Mouse (Mus musculus): ENCODE measurements at regions not wholly inside any gene's neighbourhood (a gene's known extent, or its start where the extent isn't known, plus 50 kb on each side); places are given as distances from the start of the nearest gene placed in this dataset.

DNA sequence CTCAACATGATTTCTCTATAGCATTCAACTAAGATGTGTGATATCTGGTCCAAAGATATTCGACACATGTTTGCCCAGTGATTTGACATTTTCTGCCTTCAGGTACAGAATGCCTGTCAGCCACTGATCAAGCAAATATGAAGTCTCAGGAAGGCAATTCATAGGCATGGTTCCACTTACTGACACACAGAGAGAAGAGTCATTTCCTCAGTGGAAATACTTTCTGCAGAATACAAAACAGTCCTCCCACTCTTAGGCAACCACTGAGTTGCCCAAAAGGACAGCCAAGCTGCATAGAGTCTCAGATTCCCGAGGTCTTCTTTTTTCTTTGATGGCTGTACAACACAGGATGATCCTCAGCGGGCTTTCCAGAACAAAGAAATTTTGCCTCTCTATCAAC is 110.9 kb downstream of the Ndufa4 start:
- no peak for DNase-seq

DNA sequence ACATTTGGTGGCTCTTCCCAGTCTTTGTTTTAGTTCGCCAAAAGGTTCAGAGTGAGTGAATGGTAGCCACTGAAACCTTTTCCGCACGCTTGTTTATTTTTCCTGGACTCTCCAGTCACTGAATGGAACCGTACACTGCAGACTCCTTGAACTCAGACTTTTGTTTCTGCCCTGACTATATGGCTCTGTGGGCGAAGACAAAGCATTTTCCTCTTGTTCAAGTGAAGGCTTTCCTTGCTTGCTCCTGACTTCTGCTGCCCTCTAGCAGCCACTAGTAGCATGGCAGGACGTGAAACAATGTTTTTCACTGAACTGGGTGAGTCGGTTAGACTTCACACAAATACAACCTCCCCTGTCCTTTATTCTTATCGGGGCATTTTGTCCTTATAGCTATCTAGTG is 113.9 kb downstream of the Ndufa4 start:
- peak; percentile 51 for DNase-seq

DNA sequence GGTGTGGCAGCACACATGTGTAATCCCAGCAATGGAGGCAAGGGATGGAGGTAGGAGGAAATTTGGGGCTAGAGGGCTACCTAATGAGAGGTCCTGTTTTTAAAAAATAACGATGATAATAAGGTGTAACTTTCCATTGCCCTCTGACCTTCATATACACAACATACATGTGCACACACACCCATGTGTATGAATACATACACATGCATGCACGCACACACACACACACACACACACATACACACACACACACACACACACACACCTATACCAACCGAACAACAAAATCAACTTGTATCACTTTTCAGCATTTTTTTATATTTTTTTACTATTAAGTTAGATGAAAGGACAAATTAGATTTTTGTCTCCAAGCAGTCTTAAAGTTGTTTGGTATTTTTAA is 115.1 kb downstream of the Ndufa4 start:
- no peak for DNase-seq

DNA sequence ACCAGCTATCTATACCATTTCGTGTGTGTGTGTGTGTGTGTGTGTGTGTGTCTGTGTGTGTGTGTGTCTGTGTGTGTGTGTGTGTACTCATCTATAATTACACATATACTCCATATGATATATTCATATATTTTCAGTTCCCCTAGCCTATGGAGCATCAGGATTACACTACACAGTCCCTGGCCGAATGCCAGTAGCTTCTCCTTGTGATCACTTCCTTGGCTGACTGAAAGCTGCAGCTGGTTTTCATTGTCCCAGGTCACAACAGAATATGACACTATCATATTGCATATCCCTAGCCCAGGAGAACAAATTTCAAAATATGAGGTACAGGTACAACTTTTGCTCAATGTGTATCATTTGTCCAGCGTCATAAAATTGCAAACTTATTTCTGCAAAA is 116.2 kb downstream of the Ndufa4 start:
- no peak for DNase-seq

DNA sequence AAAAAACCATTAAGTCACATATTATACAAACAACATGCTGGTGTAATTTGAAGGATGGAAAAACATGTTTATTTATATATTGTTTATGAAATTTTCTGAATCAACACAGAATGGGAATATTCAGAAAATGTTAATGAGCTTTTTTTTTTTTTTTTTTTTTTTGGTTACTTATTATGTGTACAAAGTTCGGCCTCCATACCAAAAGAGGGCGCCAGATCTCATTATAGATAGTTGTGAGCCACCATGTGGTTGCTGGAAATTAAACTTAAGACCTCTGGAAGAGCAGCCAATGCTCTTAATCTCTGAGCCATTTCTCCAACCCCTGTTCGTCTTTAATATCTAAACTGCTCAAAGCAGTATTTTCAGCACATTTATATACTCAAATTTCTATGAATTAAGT is 133.3 kb downstream of the Ndufa4 start:
- DNase-seq, result no peak

DNA sequence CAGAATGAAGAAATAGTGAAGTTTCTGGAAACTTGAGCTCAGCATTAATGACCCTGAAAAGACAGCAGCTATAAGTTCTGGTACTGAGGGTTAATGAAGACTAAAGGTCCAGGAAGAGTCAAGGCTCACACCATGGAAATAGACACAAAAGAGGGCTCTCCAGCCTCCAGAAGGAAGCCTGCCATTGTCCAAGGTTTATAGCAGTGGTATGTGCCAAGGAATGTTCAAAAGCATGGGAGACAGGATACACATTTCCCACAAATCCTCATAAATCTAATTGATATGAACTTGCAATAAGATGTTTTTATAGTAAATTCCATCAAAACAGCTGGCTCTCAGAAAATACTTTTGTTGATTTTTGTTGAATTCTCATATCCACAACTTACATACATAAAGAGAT is 144.4 kb downstream of the Ndufa4 start:
- DNase-seq, result no peak

DNA sequence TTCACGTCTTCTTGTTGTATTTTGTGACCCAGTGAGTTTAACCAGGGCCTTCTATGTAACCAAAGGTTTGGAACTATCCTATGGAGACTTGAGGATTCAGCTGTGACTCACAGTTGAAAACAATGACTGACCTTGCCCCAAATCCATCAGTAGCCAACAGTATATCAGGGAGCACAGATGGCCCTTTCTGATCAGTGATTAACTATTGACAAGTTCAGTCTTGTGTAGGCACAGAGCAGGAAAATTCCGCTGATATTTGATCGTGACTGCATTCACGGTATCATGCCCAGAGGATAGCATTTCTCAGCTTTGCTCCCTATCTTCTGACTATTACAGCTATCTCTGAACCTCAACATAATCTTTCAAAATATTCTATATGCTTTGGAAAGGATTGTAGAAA is 169.6 kb downstream of the Ndufa4 start:
- DNase-seq, result no peak

DNA sequence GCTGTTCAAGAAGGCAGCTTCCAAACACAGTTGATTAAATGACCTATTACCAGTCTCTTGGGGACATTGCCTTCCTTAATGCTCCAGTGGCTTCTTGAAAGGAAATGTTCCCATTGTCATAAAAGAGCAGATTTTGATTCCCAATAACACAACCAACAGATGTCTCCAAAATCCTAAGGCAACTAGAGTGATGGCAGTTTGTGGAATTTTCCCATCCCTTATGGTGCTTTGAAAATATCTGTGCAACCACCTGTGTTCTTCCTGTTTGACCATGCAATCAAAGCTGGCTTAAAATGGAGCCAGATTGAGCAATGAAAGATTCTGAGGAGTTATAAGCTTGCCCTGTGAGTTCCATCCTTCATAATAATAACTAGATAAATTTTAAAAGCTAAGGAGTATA is 176.2 kb downstream of the Ndufa4 start:
- DNase-seq, result no peak

DNA sequence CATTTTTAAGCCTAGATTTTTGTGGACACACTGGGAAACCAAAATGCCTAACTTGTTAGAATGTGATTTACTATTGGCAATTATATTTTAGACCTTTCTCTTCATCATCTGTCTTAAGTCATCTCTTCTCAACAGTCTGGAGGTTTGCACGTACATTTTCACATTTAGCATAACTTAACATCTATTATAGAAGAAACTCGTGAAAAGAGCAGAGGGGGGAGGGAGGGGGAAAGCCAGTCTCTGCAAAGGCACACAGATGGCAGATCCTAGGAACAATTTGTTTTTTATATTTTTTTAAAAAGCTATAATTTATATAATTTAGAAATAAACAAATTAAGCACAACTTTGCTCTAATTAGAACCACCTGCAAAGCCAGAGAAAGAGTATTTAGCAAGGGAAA is 176.6 kb downstream of the Ndufa4 start:
- DNase-seq, result no peak

DNA sequence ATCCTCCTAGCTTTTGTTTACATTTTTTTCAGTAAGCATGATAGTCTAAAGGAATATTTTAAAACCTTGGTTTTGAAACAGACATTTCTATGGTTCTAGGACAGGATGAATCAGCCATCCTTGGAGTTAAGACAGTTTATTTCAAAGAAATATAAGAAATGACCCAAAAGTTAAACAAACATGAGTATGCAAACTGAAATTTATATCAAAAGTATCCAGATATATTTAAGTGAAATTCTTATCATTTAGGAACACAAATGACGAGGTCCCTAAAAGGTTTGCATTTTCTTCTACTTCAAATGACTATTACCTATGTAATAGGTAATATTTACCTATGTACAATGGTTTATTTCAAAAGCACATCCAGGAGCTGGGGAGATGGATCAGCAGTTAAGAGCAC is 179.5 kb downstream of the Ndufa4 start:
- no peak for DNase-seq

DNA sequence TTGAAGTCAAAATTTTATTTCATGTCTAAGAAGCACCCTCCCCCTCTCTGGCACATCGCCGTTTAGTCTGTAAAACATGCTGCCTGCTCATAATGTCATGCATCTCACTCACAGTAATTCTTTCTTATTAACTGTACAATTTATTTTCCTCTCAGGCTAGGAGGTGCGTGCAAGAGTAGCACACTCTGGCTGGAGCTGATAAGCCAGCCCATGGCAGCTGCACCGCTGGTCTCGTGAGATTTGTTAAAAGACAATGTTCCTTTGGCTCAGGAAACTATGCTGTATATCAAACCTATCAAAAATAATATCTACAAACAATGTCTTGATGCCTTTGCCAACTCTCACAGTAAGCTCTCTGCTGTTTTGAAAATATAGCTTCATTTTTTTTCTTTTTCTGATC is 179.9 kb downstream of the Ndufa4 start:
- DNase-seq, result no peak

DNA sequence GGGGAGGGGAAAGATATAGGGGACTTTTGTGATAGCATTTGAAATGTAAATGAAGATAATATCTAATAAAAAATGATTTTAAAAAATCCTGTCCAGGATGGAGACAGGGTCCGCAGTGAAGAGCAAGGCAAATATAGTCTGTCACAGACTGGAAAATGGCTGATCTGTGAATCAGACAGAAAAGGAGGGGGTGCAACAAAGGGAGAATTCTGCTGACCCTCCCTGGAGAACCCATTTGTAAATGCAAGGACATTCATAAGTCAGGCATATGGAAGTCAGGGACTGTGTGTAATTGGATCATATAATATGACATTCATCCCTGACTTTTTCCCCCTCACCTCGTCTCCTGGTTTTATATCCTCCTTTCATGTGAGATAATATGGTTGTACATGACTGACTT is 183.8 kb downstream of the Ndufa4 start:
- no peak for DNase-seq

DNA sequence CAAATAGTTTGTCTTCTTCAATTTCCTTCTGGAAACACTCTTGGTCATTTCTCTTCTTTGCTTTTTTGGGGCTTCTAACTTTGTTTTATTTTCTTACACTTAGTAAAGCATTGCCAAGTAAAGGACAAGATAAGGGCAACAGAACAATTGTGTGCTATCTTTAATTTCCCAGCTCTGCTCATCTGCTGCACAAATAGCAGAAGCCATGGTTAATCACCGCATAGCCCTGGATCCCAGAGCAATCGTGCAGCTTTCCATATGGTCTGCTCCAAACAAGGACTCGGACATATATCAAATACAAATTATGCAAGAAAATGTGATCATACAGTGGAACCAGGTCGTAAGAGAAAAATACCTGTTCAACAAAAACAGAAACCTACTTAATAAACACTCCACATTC is 187.0 kb downstream of the Ndufa4 start:
- DNase-seq, result no peak

DNA sequence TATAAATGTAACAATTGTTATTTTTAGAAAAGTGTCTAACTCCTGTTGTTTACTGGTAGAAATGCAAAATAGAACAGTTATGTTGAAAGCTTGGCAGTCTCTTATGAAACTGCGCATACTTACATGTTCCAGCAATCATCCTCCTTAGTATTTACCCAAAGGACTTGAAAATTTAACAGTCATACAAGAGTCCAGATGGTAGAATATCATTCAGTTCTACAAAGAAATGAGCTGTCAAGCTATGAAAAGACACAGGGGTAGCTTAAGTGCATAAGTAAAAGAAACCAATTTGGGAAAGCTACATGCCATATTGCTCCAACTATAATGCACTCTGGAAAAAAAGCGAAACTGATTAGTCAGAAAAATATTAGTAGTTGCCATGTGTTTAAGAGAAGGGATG is 196.7 kb downstream of the Ndufa4 start:
- DNase-seq, result no peak

DNA sequence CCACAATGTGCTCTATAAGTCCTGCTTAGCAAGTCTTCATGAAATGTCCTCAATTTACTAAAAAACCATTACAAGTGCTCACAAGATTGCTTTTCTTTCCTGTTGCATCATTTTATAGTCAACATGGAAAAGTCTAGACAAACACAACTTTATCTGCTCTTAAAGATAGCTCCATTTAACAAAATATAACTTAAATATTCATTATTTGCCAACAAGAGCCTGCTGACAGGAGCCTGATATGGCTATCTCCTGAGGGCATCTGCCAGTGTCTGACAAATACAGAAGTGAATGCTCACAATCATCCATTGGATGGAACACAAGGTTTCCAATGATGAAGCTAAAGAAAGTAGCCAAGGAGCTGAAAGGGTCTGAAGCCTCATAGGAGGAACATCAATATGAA is 197.8 kb downstream of the Ndufa4 start:
- no peak for DNase-seq
